Mouse (Mus musculus): ENCODE results near the gene Acbd7.

The Acbd7 gene

GRCm38 (mm10) chr2:3387105-3387860 lies 51.3 kb downstream of the Acbd7 start:
- DNase-seq = no peak

All from cerebellum, postnatal 14 days (tissue).